Mouse (Mus musculus): ENCODE data around the gene Olfr350.

The Olfr350 gene

DNA sequence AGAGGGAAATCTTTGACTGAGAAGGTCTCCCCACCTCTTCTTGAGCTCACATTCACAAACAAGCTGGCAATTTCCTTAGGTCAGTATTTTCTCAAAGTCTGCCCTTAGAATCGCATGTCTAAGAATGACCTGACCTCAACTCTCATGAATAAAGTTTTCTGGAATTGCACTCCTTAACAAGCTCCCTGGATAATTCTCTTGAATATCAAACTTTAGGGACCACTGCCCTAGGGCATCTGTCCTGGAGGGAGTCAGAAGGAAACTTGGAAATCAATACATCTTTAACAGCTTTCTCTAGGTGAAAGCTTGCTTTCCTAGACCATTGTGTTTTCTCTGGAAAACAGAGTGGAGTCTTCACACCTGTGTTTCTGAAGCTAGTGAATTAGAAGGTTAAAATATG, at the start of gene Olfr350:
Olfr350 (plus strand) TSS at position 301 of the 400 bp plus-strand sequence.
- TF ChIP-seq GATA4 (IDR thresholded peaks at IDR 0.05; ENCODE audit: insufficient replicate concordance, low read length), result no peak

DNA sequence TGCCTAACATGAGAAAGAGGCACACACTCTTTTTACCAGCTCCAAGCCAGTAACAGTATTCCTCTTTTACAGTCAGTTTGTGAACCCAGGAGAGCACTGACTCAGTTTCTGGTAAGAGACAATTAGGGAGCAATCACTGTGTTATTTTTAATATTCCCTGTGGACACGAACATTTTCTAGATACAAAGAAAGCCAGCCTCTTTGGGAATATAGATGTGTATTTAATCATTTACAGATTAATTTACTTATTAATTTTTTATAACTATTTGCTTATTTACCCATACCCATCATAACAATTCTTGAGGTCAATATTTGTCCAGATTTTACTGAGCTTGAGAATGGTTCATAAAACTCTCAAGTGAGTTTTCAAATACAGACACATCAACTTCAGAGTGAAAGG, 29.2 kb upstream of the Olfr350 start, which contains the start of gene Olfr3:
Olfr3 (minus strand) TSS at position 101 of the 400 bp plus-strand sequence.
- TF ChIP-seq GATA4 (IDR thresholded peaks at IDR 0.05; ENCODE audit: insufficient replicate concordance, low read length), result no peak

GRCm38 (mm10) chr2:36862560-36862959, 16.4 kb downstream of the Olfr350 start, which contains the start of gene Olfr351:
Gene Olfr351, minus strand, starts transcription at chr2:36862660.
- no peak for TF ChIP-seq GATA4 (IDR thresholded peaks at IDR 0.05; ENCODE audit: insufficient replicate concordance, low read length)

DNA sequence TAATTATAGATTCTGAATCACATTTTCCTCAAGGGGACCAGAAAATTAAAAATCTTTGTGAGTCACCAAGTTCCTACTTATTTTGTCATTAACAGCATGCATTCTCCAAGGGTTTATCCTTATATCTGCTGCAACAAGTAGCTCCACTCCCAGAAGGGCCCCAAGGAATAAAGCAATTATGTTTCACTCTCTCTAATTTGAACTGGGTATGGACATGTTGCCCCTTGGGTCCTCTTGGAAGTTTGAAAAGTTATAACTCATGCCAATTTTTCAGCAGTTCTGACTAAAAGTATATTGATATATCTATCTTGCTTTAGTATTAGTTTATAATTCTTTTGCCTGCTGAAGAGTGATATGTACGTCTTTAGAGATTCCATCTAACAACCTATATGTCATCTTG, 22.1 kb downstream of the Olfr350 start, which contains the start of gene Olfr352:
Olfr352 (plus strand) TSS at position 301 of the 400 bp plus-strand sequence.
- TF ChIP-seq GATA4 (IDR thresholded peaks at IDR 0.05; ENCODE audit: insufficient replicate concordance, low read length), result no peak

- TF ChIP-seq GATA4 (IDR thresholded peaks at IDR 0.05; ENCODE audit: insufficient replicate concordance, low read length), result no peak
Observed at GRCm38 (mm10) chr2:36892836-36893235, 46.7 kb downstream of the Olfr350 start, which contains the start of gene Olfr353. Gene Olfr353, minus strand, starts transcription at chr2:36892936.

- no peak for TF ChIP-seq GATA4 (IDR thresholded peaks at IDR 0.05; ENCODE audit: insufficient replicate concordance, low read length)
Observed at GRCm38 (mm10) chr2:36897114-36897513, 51.0 kb downstream of the Olfr350 start.

Data from liver, adult (tissue).